Mouse (Mus musculus): Measurements from ENCODE around the gene Mast3.

The Mast3 gene

GRCm38 (mm10) chr8:70803761-70804480 is 933 bp downstream of the Mast3 start:
- in situ Hi-C loops (cut with MboI, MseI), result no loop called here

GRCm38 (mm10) chr8:70802786-70803510 is 1.9 kb downstream of the Mast3 start:
- in situ Hi-C loops (cut with MboI, MseI), result no loop called here

GRCm38 (mm10) chr8:70801830-70802229 is 3.0 kb downstream of the Mast3 start:
- in situ Hi-C loops (cut with MboI, MseI), result no loop called here

- in situ Hi-C loops (cut with MboI, MseI), result no loop called here
These were observed 3.7 kb downstream of the Mast3 start for GRCm38 (mm10) chr8:70801156-70801555.

GRCm38 (mm10) chr8:70800648-70801047 is 4.2 kb downstream of the Mast3 start:
- in situ Hi-C loops (cut with MboI, MseI), result no loop called here

GRCm38 (mm10) chr8:70798281-70798680 is 6.6 kb downstream of the Mast3 start:
- in situ Hi-C loops (cut with MboI, MseI), result loop anchor here (10.0 kb wide), 2 partner anchors 667 to 1537 kb away; partner anchors contain the start of genes Abhd8 (in 1 of the 2), Dda1 (in 1 of the 2) and Mrpl34 (in 1 of the 2)

GRCm38 (mm10) chr8:70797081-70798070 is 7.5 kb downstream of the Mast3 start:
- in situ Hi-C loops (cut with MboI, MseI), result loop anchor here (10.0 kb wide), 2 partner anchors 667 to 1537 kb away; partner anchors contain the start of genes Abhd8 (in 1 of the 2), Dda1 (in 1 of the 2) and Mrpl34 (in 1 of the 2)

- in situ Hi-C loops (cut with MboI, MseI), result loop anchor here (10.0 kb wide), 2 partner anchors 668 to 1538 kb away; partner anchors contain the start of genes Abhd8 (in 1 of the 2), Dda1 (in 1 of the 2) and Mrpl34 (in 1 of the 2)
These were observed 8.3 kb downstream of the Mast3 start for GRCm38 (mm10) chr8:70796403-70797080.

GRCm38 (mm10) chr8:70795370-70795769 is 9.5 kb downstream of the Mast3 start:
- in situ Hi-C loops (cut with MboI, MseI), result loop anchor here (10.0 kb wide), 2 partner anchors 669 to 1539 kb away; partner anchors contain the start of genes Abhd8 (in 1 of the 2), Dda1 (in 1 of the 2) and Mrpl34 (in 1 of the 2)

- in situ Hi-C loops (cut with MboI, MseI), result loop anchor here (10.0 kb wide), 2 partner anchors 671 to 1541 kb away; partner anchors contain the start of genes Abhd8 (in 1 of the 2), Dda1 (in 1 of the 2) and Mrpl34 (in 1 of the 2)
These were observed 10.6 kb downstream of the Mast3 start for GRCm38 (mm10) chr8:70794215-70794614.

- in situ Hi-C loops (cut with MboI, MseI), result loop anchor here (10.0 kb wide), 2 partner anchors 672 to 1542 kb away; partner anchors contain the start of genes Abhd8 (in 1 of the 2), Dda1 (in 1 of the 2) and Mrpl34 (in 1 of the 2)
These were observed 12.2 kb downstream of the Mast3 start for GRCm38 (mm10) chr8:70792700-70793099.

- in situ Hi-C loops (cut with MboI, MseI), result loop anchor here (10.0 kb wide), 2 partner anchors 673 to 1543 kb away; partner anchors contain the start of genes Abhd8 (in 1 of the 2), Dda1 (in 1 of the 2) and Mrpl34 (in 1 of the 2)
These were observed 12.7 kb downstream of the Mast3 start for GRCm38 (mm10) chr8:70791975-70792691.

GRCm38 (mm10) chr8:70791294-70791701 is 13.6 kb downstream of the Mast3 start:
- in situ Hi-C loops (cut with MboI, MseI), result loop anchor here (10.0 kb wide), 2 partner anchors 674 to 1544 kb away; partner anchors contain the start of genes Abhd8 (in 1 of the 2), Dda1 (in 1 of the 2) and Mrpl34 (in 1 of the 2)

GRCm38 (mm10) chr8:70790846-70791245 is 14.0 kb downstream of the Mast3 start:
- in situ Hi-C loops (cut with MboI, MseI), result loop anchor here (10.0 kb wide), 2 partner anchors 674 to 1544 kb away; partner anchors contain the start of genes Abhd8 (in 1 of the 2), Dda1 (in 1 of the 2) and Mrpl34 (in 1 of the 2)

- in situ Hi-C loops (cut with MboI, MseI), result no loop called here
These were observed 15.8 kb downstream of the Mast3 start for GRCm38 (mm10) chr8:70789046-70789445.

- in situ Hi-C loops (cut with MboI, MseI), result no loop called here
These were observed 16.8 kb downstream of the Mast3 start for GRCm38 (mm10) chr8:70787941-70788667.

- in situ Hi-C loops (cut with MboI, MseI), result no loop called here
These were observed 17.8 kb downstream of the Mast3 start for GRCm38 (mm10) chr8:70787051-70787445.
